Mouse (Mus musculus) MN1 (cell line): ENCODE measurements at regions not wholly inside any gene's neighbourhood (a gene's known extent, or its start where the extent isn't known, plus 50 kb on each side); places are given as distances from the start of the nearest gene placed in this dataset.
A peak's percentile ranks its signal among the peaks of the same experiment; 100 is the strongest.

ENCODE experiments used
- DNase-seq: peaks from one replicate; pipeline ENCODE4 v3.0.0-alpha.2; 2016; ENCODE audit warnings: low spot score

GRCm38 (mm10) chr14:105841888-105842287, 54.7 kb downstream of the Spry2 start:
- peak; percentile 31 for DNase-seq

- no peak for DNase-seq
Measured at GRCm38 (mm10) chr14:105837533-105837932, 59.1 kb downstream of the Spry2 start.

GRCm38 (mm10) chr14:105830701-105831100, 65.9 kb downstream of the Spry2 start:
- no peak for DNase-seq

- no peak for DNase-seq
Measured at GRCm38 (mm10) chr14:105830301-105830700, 66.3 kb downstream of the Spry2 start.

- no peak for DNase-seq
Measured at GRCm38 (mm10) chr14:105823129-105823528, 73.5 kb downstream of the Spry2 start.

- no peak for DNase-seq
Measured at GRCm38 (mm10) chr14:105822653-105823052, 74.0 kb downstream of the Spry2 start.

GRCm38 (mm10) chr14:105819534-105819933, 77.1 kb downstream of the Spry2 start:
- DNase-seq, result no peak

- DNase-seq, result no peak
Measured at GRCm38 (mm10) chr14:105818841-105819240, 77.8 kb downstream of the Spry2 start.

- DNase-seq, result no peak
Measured at GRCm38 (mm10) chr14:105817481-105817880, 79.1 kb downstream of the Spry2 start.

GRCm38 (mm10) chr14:105815827-105816226, 80.8 kb downstream of the Spry2 start:
- DNase-seq, result no peak

GRCm38 (mm10) chr14:105815281-105815680, 81.3 kb downstream of the Spry2 start:
- peak; percentile 9 for DNase-seq

GRCm38 (mm10) chr14:105813661-105814060, 83.0 kb downstream of the Spry2 start:
- no peak for DNase-seq

GRCm38 (mm10) chr14:105813097-105813496, 83.5 kb downstream of the Spry2 start:
- DNase-seq, result no peak

GRCm38 (mm10) chr14:105805762-105806161, 90.9 kb downstream of the Spry2 start:
- DNase-seq, result no peak

- DNase-seq, result no peak
Measured at GRCm38 (mm10) chr14:105805362-105805761, 91.3 kb downstream of the Spry2 start.

GRCm38 (mm10) chr14:105804761-105805160, 91.9 kb downstream of the Spry2 start:
- DNase-seq, result no peak

GRCm38 (mm10) chr14:105803281-105803680, 93.3 kb downstream of the Spry2 start:
- no peak for DNase-seq

- no peak for DNase-seq
Measured at GRCm38 (mm10) chr14:105802529-105803280, 93.9 kb downstream of the Spry2 start.

- no peak for DNase-seq
Measured at GRCm38 (mm10) chr14:105800142-105800925, 96.3 kb downstream of the Spry2 start.

- DNase-seq, result no peak
Measured at GRCm38 (mm10) chr14:105799401-105799861, 97.2 kb downstream of the Spry2 start.

- no peak for DNase-seq
Measured at GRCm38 (mm10) chr14:105793010-105793702, 103.5 kb downstream of the Spry2 start.

- DNase-seq, result no peak
Measured at GRCm38 (mm10) chr14:105790441-105790840, 106.2 kb downstream of the Spry2 start.

GRCm38 (mm10) chr14:105783428-105783827, 113.2 kb downstream of the Spry2 start:
- no peak for DNase-seq
